Mouse (Mus musculus) megakaryocyte-erythroid progenitor cell, adult 5-6 weeks (primary cell): ENCODE results near the gene Ppp1r36. TPM values are rescaled to one million over a fixed set of nuclear protein-coding genes. Genes with fewer than 3 reads are reported as not detected.

Experiments used
- ATAC-seq: replicated peaks from 2 replicates; pipeline ENCODE4 v1.8.0; 2016; ENCODE audit warnings: mild to moderate bottlenecking, inconsistent platforms; ENCODE audit not compliant: severe bottlenecking, poor library complexity, low FRiP score, low TSS enrichment
- total RNA-seq, 2 experiments: library from RNA; stranded (forward) in 1 of 2; stranded (reverse) in 1 of 2; fragments of 200-1000, 215-1000 nt in 1 of 2; fragments of >200 nt in 1 of 2; fragmentation: Nextera tagmentation in 1 of 2; gene quantifications; 2 replicates each; pipeline ENCODE4 v1.2.3; 2014 to 2017

The Ppp1r36 gene
- total RNA-seq (2014; fragmentation: Nextera tagmentation) (not detected in 2 replicates), total RNA-seq (2017) (not detected in 2 replicates)

DNA sequence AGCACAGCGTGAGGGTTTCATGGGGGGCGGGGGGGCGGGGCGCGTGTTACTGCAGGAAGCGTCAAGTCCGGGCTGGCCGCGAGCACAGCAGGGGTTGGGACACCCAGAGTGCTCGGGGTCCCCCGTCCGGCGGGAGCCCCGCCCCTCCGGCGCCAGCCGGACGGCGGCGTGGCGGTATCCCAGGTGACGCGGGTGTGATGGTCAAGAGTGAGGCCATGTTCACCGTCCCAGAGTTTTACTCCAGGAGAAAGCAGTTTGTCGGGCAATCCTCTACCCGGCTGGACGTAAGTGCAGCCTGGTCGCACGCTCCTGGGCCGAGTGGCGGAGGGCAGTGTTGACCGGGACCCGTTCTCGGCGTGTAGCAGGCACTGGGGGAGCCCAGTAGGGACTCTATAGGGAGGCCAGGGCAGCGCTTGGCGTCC lies at the start of gene Ppp1r36:
Gene Ppp1r36, plus strand, starts transcription at position 106 of the 422 bp plus-strand sequence.
- ATAC-seq, result no peak

GRCm38 (mm10) chr12:76368201-76368789 lies 49.0 kb upstream of the Ppp1r36 start:
- no peak for ATAC-seq

- ATAC-seq, result no peak
These were observed 48.5 kb upstream of the Ppp1r36 start for GRCm38 (mm10) chr12:76368790-76369205.

DNA sequence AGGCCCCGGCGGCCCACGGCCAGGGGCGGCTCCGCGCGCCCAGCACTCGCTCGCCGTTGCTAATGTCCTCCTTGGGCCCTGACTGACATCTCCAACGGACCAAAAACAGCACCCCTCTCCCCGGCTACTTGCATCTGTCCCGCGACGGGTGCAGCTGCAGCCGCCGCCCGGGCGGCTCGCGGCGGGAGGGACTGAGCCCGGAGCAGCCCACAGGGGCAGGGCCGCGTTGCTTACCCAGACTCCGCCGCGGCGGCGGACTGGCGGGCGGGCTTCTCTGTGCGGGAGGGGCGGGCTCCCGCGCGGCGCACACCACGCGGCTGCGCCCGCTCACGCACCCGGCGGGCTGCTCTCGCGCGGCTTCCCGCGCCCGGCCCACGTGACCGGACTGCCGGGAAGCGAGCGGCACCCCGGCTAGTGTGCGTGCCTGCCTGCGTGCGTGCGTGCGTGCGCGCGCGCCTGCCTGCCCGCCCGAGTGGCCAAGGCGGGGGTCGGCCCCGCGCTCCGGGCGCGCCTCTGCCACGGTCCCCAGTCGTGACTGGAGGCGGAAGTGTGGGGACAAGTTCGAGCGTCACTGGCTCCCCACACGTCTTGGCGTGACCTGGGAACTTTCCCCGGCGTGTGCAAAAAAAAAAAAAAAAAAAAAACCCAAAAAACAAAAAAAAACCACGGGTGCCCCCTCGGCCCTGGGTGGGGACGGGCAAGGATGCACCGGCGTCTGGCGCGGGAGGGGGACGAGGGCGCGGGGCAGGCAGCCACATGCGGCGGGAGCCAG lies 47.9 kb upstream of the Ppp1r36 start, which contains the start of gene Zbtb25:
Gene Zbtb25, minus strand, starts transcription at position 397 of the 772 bp plus-strand sequence.
- ATAC-seq, result peak; percentile 22; the same call in 1 of the 2 replicates

DNA sequence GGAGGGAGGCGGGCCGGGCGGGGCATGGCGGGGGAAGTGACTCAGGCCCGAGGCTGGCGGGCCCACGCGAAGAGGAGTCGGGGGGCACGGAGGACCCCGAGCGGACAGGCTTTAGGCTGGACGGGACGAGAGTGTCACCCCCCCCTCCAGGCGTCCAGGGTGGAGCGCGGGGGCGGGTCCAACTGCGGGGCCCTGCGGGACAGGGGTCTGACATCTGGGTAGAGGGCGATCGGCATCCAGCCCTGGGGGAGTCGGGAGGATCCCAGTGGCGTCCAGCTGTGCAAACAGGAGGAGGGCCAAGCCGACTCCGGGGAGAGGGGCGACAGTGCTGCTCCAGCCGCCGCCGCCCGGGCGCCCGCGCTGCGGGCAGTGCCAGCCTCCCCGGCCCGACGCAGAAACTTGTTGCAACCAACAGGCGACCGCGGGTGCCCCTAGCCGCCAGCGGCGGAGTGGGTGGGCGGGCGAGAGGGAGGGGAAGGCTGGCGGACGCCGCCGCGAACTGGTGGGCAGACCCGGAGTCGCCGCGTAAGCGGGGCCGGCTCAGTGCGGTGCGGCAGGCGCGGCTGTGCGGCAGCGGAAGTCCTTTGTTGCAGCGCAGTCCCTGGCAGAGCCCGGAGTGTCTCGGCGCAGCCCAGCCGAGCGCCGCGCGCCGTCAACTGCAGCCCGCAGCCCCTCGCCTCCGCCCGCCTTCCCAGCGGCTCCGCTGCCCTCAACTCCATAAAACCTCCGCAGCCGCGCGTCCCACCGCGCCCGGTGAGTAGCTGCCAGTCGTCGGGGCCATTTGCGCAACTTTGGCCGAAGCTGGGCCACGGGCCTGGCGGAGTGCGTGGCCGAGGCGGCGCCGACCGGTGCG lies 47.1 kb upstream of the Ppp1r36 start, which contains the start of gene Zbtb1:
Gene Zbtb1, plus strand, starts transcription at position 289 of the 853 bp plus-strand sequence.
- ATAC-seq, result peak; percentile 22

DNA sequence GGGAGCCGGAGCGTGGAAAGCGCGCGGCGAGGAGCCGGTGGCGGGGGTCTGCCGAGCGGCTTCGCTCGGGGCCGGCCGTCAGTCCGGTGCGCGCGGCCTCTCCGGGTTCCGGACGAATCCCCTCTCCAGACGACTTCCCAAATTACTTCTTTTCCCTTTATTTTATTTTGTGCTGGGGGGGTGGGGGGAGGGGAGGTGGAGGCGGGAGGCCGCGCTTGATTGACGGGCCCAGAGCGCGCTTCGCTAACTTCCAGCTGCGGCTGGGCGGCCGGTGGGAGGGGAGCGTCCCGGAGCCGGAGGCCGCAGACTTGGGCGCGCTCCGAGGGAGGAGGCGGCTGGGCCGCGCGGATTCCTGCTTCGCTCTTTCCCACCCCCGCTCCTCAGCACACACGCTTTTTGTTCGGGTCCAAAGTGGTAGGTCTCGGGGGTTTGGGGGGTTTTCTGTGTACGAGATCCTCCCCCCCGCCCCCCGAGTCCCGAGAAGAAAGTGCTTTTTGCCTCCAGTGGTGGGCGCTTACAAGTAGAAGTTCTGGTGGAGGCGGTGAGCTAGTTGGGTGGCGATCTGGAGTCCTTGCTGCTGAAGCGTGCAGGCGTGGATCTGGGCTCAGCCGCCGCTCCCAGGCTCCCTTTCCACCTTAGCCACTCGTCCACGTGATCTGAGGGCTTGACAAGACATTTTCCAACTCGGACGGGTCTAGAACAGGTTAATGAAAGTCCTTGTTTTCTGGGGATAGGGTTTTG lies 46.3 kb upstream of the Ppp1r36 start:
- 0 out of 2 replicates have a peak, but pooled peaks have one; percentile 18 for ATAC-seq

- ATAC-seq, result no peak
These were observed 45.3 kb upstream of the Ppp1r36 start for GRCm38 (mm10) chr12:76372046-76372445.

DNA sequence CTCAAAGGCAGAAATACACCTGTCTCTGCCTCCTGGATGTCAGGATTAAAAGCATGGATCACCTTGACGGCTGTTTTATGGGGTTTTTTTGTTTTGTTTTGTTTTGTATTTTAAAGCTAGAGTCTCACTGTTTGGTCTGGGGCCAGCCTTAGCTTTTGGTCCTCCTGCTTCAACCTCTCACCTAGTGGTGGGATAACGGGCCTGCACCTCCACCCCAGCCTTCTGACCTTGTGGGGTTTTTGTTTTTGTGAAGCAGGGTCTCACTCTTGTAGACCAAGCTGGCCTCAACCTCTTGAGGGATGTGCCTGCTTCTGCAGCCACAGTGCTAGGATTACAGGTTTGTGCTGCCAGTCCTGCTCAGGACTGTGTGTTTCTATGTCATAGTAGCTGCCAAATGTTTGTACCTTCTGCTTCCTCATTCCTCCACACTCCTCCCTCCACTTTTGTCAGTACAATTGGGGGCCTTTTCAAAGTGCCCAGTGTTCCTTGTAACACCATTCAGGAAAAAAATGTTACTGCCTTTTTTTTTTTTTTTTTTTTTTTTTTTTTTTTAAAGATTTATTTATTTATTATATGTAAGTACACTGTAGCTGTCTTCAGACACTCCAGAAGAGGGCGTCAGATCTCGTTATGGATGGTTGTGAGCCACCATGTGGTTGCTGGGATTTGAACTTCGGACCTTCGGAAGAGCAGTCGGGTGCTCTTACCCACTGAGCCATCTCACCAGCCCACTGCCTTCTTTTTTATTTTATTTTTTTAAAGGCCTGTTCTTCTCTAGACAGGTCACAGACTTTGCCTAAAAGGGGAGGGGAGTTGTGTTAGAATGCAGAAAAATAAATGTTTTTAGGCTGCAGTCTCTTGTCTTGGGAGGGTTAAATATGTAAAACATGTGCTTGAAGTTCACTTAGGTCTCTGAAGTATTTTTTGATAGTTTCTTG lies 44.2 kb upstream of the Ppp1r36 start:
- peak; percentile 31; the same call in 1 of the 2 replicates for ATAC-seq

DNA sequence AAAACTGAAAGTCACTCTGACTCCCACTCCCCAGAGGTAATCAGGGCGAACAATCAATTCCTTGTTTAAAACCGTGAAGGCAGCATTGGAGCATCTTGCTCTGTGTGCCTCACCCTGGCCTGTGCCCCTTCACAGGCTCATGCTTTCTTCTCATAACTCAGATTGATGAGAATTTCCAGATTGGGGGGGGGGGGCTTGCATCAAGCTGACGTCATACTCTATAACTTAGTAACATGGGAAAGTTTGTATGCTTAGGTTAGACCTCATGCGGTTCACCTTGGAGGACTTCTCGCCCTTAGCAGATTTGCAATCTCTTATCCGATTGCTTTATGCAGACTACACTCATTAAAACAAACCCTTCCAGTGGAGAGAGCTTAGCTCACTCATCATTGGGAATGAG lies 43.3 kb upstream of the Ppp1r36 start:
- no peak for ATAC-seq

- ATAC-seq, result no peak
These were observed 42.4 kb upstream of the Ppp1r36 start for GRCm38 (mm10) chr12:76374911-76375310.

GRCm38 (mm10) chr12:76375506-76375905 lies 41.8 kb upstream of the Ppp1r36 start:
- ATAC-seq, result peak; percentile 62

- peak; percentile 70 for ATAC-seq
These were observed 40.7 kb upstream of the Ppp1r36 start for GRCm38 (mm10) chr12:76376649-76377048.

DNA sequence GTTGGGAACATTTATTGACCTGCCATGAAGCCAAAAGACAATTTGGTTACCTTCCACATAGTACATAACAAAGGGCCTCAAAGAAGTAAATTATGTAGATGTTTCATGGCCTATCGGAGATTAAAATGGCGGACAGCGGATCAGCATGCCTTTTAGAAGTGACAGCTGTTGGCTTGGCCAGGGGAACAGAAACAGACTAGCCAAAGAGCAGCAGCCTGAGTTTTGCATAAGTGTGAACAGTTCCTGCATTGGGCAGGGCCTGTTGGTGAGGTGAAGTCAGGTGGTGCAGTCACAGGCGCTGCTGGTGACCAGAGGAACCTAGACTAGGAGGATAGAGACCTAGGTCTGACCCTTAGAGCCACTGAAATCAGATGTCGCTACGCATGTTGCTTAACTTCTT lies 40.3 kb upstream of the Ppp1r36 start:
- ATAC-seq, result no peak

GRCm38 (mm10) chr12:76377726-76378125 lies 39.6 kb upstream of the Ppp1r36 start:
- ATAC-seq, result no peak

DNA sequence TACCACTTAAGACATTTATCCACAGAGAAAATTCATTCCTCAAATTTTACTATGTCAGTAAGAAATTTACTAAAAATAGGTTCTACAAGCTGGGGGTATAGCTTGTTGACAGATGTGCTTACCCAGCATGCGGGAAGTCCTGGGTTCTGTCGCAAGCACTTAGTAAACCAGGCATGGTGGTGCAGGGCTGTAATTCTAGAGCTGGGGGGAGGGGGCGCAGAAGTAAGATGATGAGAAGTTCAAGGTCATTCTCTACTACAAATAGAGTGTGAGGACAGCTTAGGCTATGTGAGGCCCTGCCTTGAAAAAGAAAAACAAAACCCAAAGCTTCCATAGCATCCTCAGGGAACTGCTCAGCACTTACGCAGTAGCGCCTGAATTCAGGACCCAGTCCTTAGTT lies 38.8 kb upstream of the Ppp1r36 start:
- no peak for ATAC-seq

GRCm38 (mm10) chr12:76380151-76380550 lies 37.2 kb upstream of the Ppp1r36 start:
- no peak for ATAC-seq

- ATAC-seq, result no peak
These were observed 32.0 kb upstream of the Ppp1r36 start for GRCm38 (mm10) chr12:76385342-76385741.

DNA sequence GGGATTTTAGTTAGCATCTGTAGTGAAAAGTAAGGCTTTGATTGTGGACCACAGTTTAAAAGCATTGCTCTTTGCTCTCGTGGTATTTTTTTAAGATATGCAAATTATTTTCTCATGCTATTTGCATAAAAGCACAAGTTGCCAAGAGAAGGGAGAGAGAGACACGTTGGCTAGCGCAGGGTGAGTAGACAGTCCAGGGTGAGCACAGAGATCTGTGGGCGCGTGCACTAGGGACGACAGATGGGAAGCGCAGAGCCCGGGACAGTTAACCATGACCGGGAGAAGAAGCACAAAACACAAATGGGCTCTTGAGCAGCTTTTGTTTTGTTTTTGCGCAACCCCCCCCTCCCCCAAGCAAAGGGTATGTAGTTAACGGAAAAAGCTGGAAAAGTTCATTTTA lies 28.5 kb upstream of the Ppp1r36 start:
- no peak for ATAC-seq
